Mouse (Mus musculus) neural tube, embryonic 14.5 days (tissue): ENCODE results near the gene Lsm7. TPM values are rescaled to one million over a fixed set of nuclear protein-coding genes. Genes with fewer than 3 reads are reported as not detected.
"Not testable (repeated sequence)": the region's sequence is repeated elsewhere in the genome, so short reads cannot be mapped to it uniquely, and the experiment has no call there.

Source experiments
- ATAC-seq: fragments of 200-750 bp; cut with Nextera tagmentation; 2 replicates; pipeline ENCODE4 v1.8.0; 2017; ENCODE audit warnings: low read depth, mild to moderate bottlenecking, moderate TSS enrichment, moderate library complexity
- H3K27ac ChIP-seq: fragments of 300-500 bp; sonication (generic); 2 replicates; pipeline ENCODE4 v1.5.1; 2014; ENCODE audit warnings: low read depth, mild to moderate bottlenecking, control low read depth, low read length, moderate library complexity, mixed read lengths
- H3K27me3 ChIP-seq: fragments of 300-500 bp; sonication (generic); 2 replicates; pipeline ENCODE4 v1.6.1; 2014; ENCODE audit warnings: low read length; ENCODE audit not compliant: control insufficient read depth, insufficient read depth
- H3K36me3 ChIP-seq: fragments of 300-500 bp; sonication (generic); 2 replicates; pipeline ENCODE4 v1.6.1; 2014; ENCODE audit warnings: low read length, mixed read lengths; ENCODE audit not compliant: control insufficient read depth, insufficient read depth
- H3K4me1 ChIP-seq: fragments of 300-500 bp; sonication (generic); 2 replicates; pipeline ENCODE4 v1.6.1; 2014; ENCODE audit warnings: low read length; ENCODE audit not compliant: control insufficient read depth, insufficient read depth
- H3K4me2 ChIP-seq: fragments of 300-500 bp; sonication (generic); 2 replicates; pipeline ENCODE4 v1.6.1; 2014; ENCODE audit warnings: mild to moderate bottlenecking, low read depth, low read length, control low read depth
- H3K4me3 ChIP-seq: fragments of 300-500 bp; sonication (generic); 2 replicates; pipeline ENCODE4 v1.5.1; 2014; ENCODE audit warnings: low read depth, low read length, control low read depth, mixed read lengths
- H3K9ac ChIP-seq: fragments of 300-500 bp; sonication (generic); replicated peaks from 2 replicates; pipeline ENCODE4 v1.6.1; 2014; ENCODE audit warnings: low read depth, mild to moderate bottlenecking, control low read depth, low read length, mixed read lengths
- H3K9me3 ChIP-seq: fragments of 300-500 bp; sonication (generic); 2 replicates; pipeline ENCODE4 v1.6.1; 2016; ENCODE audit warnings: low read length; ENCODE audit not compliant: control insufficient read depth
- WGBS: fragments of 180-500 bp; shearing (Covaris S2); extraction: QIAGEN DNeasy Blood & Tissue Kit; methylation state at CpG from one replicate; pipeline ENCODE4 v1.1.7; 2014; 5-methylcytosine and 5-hydroxymethylcytosine counted together
- polyA plus RNA-seq: library from polyadenylated mRNA; unstranded; fragments of >200 nt; fragmentation: Nextera tagmentation; extraction: Ambion mirVana; gene quantifications from 2 replicates; pipeline ENCODE4 v1.2.1, GENCODE M21; 2014

Lsm7 gene
- polyA plus RNA-seq, 1 experiment from 2014 or later: 260 TPM

GRCm38 (mm10) chr10:80824827-80825226 lies 30.2 kb downstream of the Lsm7 start:
- ATAC-seq: no peak
- 84% methylated on average over 2 of the region's 2 CpGs for WGBS
- H3K27ac ChIP-seq: no peak overlapping the region

GRCm38 (mm10) chr10:80823847-80824643 lies 31.0 kb downstream of the Lsm7 start:
- Histone ChIP-seq H3K27ac (no peak overlapping the region), H3K9me3 (no peaks in the 10 kb centered on the region), H3K9ac (no peak overlapping the region), H3K4me2 (no peak overlapping the region), H3K36me3 (peaks cover under 1% of the 10 kb centered on the region; the same call in 1 of the 2 replicates), H3K4me1 (peaks cover 8% of the 10 kb centered on the region), H3K4me3 (no peak overlapping the region), H3K27me3 (no peaks in the 10 kb centered on the region)
- no peak for ATAC-seq
- WGBS: 70% methylated on average over 8 of the region's 8 CpGs

More at GRCm38 (mm10) chr10:80824827-80825226, 30.2 kb downstream of the Lsm7 start:
- Histone ChIP-seq H3K9me3 (no peaks in the 10 kb centered on the region), H3K27me3 (no peaks in the 10 kb centered on the region), H3K36me3 (peaks cover 8% of the 10 kb centered on the region), H3K4me2 (no peak overlapping the region), H3K9ac (no peak overlapping the region), H3K4me1 (peaks cover 8% of the 10 kb centered on the region), H3K4me3 (no peak overlapping the region)

GRCm38 (mm10) chr10:80823316-80823715 lies 31.7 kb downstream of the Lsm7 start:
- Histone ChIP-seq H3K36me3 (no peaks in the 10 kb centered on the region), H3K4me3 (no peak overlapping the region), H3K4me1 (peaks cover 8% of the 10 kb centered on the region), H3K9ac (no peak overlapping the region), H3K9me3 (no peaks in the 10 kb centered on the region), H3K27ac (no peak overlapping the region), H3K27me3 (no peaks in the 10 kb centered on the region), H3K4me2 (no peak overlapping the region)
- no peak for ATAC-seq
- WGBS: 84% methylated on average over 1 of the region's 1 CpGs

- Histone ChIP-seq H3K4me2 (no peak overlapping the region), H3K9me3 (no peaks in the 10 kb centered on the region), H3K27ac (no peak overlapping the region), H3K36me3 (no peaks in the 10 kb centered on the region), H3K4me3 (no peak overlapping the region), H3K9ac (no peak overlapping the region), H3K4me1 (peaks cover 2% of the 10 kb centered on the region), H3K27me3 (no peaks in the 10 kb centered on the region)
- WGBS: 86% methylated on average over 5 of the region's 5 CpGs
- no peak for ATAC-seq
Observed at GRCm38 (mm10) chr10:80822528-80822927, 32.5 kb downstream of the Lsm7 start.

GRCm38 (mm10) chr10:80821991-80822390 lies 33.0 kb downstream of the Lsm7 start:
- Histone ChIP-seq H3K4me3 (no peak overlapping the region), H3K27ac (no peak overlapping the region), H3K9ac (no peak overlapping the region), H3K4me1 (no peaks in the 10 kb centered on the region), H3K27me3 (no peaks in the 10 kb centered on the region), H3K9me3 (no peaks in the 10 kb centered on the region), H3K4me2 (no peak overlapping the region), H3K36me3 (no peaks in the 10 kb centered on the region)
- no peak for ATAC-seq
- 41% methylated on average over 2 of the region's 2 CpGs for WGBS

GRCm38 (mm10) chr10:80819406-80819805 lies 35.6 kb downstream of the Lsm7 start:
- H3K4me2 ChIP-seq: no peak overlapping the region
- H3K9me3 ChIP-seq: no peaks in the 10 kb centered on the region
- no peak overlapping the region for H3K9ac ChIP-seq
- no peaks in the 10 kb centered on the region for H3K4me1 ChIP-seq
- no peak for ATAC-seq
- no peak overlapping the region for H3K27ac ChIP-seq
- H3K36me3 ChIP-seq: no peaks in the 10 kb centered on the region
- WGBS: 66% methylated on average over 3 of the region's 3 CpGs
- no peaks in the 10 kb centered on the region for H3K27me3 ChIP-seq
- no peak overlapping the region for H3K4me3 ChIP-seq

GRCm38 (mm10) chr10:80818599-80819281 lies 36.3 kb downstream of the Lsm7 start:
- H3K27me3 ChIP-seq: no peaks in the 10 kb centered on the region
- H3K4me3 ChIP-seq: no peak overlapping the region
- H3K4me1 ChIP-seq: no peaks in the 10 kb centered on the region
- 0 out of 2 replicates have a peak overlapping the region, but pooled peaks have one; percentile 11 for H3K9ac ChIP-seq
- 62% methylated on average over 6 of the region's 6 CpGs for WGBS
- no peaks in the 10 kb centered on the region for H3K9me3 ChIP-seq
- no peak overlapping the region for H3K4me2 ChIP-seq
- H3K27ac ChIP-seq: no peak overlapping the region
- H3K36me3 ChIP-seq: no peaks in the 10 kb centered on the region
- ATAC-seq: no peak

GRCm38 (mm10) chr10:80817955-80818354 lies 37.1 kb downstream of the Lsm7 start:
- not testable (repeated sequence) for H3K9ac ChIP-seq, H3K4me1 ChIP-seq, H3K4me2 ChIP-seq, ATAC-seq, H3K9me3 ChIP-seq, H3K27ac ChIP-seq, H3K27me3 ChIP-seq, H3K36me3 ChIP-seq, H3K4me3 ChIP-seq
- WGBS: 84% methylated on average over 7 of the region's 7 CpGs

GRCm38 (mm10) chr10:80817164-80817563 lies 37.8 kb downstream of the Lsm7 start:
- no peak overlapping the region for H3K4me3 ChIP-seq
- H3K27ac ChIP-seq: no peak overlapping the region
- H3K9ac ChIP-seq: no peak overlapping the region
- H3K9me3 ChIP-seq: no peaks in the 10 kb centered on the region
- H3K27me3 ChIP-seq: no peaks in the 10 kb centered on the region
- H3K4me2 ChIP-seq: no peak overlapping the region
- no peaks in the 10 kb centered on the region for H3K4me1 ChIP-seq
- no peak for ATAC-seq
- 68% methylated on average over 2 of the region's 2 CpGs for WGBS
- no peaks in the 10 kb centered on the region for H3K36me3 ChIP-seq
